Mouse (Mus musculus): ENCODE results near the gene Zfp719.

The Zfp719 gene

DNA sequence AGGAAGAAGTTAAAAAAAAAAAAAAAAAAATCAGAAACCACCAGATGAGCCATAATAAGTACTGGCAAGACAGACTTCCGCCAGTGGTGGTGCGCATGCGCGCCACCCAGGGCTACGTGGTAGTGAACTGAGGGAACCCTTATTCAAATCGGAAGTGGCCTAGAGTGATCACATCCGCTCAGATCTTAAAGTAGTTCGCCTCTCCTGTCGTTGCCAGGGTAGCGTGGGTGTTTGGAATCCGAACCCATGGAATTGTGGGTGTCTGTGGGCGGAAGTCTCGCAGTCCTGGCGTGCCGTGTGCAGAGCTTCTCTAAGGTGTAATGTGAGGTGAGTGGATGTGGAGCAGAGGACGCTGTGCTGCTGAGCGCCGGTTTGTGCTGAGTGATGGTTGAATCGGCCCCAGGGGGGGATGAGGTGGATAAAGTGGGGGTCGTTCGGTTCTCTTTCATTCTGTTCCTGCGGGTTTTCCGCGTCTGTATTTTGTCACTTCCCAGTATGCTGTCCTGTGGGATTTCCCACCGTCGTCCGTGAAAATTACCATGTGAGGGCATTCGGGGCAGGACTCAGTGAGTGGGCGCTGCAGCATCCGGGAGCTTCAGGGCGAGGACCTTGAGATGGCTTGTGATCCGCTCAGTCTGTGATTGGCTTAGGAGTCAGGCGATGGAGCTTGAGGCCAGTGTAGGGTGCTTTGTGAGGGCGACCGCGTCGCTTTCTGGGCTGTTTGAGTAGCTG is at the start of gene Zfp719:
Zfp719 (plus strand) TSS at position 171 of the 732 bp plus-strand sequence.
- DNase-seq = peak; percentile 88

GRCm38 (mm10) chr7:43530216-43530785 is 49.1 kb upstream of the Zfp719 start:
- no peak for DNase-seq

GRCm38 (mm10) chr7:43532936-43533505 is 46.4 kb upstream of the Zfp719 start:
- no peak for DNase-seq

- no peak for DNase-seq
Measured at GRCm38 (mm10) chr7:43538524-43538923, 40.9 kb upstream of the Zfp719 start.

DNA sequence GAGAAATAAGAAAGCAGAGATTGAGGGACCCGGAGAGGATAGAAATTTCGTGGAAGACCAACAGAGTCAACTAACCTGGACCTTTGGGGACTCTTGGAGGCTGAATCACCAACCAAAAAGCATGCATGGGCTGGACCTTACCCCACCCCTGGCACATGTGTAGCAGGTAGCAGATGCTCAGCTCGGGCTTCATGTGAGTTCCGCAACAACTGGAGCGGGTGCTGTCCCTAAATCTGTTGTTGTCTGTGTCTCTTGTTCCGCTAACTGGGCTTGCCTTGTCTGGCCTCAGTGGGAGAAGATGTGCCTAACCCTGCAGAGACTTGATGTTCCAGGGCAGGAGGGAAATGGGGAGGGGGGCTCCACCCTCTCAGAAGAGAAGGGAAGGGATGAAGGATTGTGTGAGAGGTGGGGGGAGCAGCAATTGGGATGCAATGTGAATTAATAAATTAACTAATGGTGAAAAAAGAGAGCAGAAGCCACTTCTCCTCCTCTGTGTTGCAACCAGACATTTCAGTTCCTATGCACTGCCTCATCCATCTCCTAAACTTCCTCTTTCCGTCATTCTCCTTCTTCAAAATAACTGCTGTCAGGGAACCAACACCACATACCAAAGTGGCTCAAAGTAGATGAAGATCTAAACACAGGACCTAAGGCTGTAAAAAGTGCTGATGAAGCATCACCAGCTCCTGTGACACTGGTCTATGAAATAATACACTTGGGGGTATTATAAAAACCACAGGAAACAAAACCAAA is 35.0 kb upstream of the Zfp719 start, which contains the start of gene Cd33:
Cd33 (minus strand) TSS at position 204 of the 753 bp plus-strand sequence.
- no peak for DNase-seq

DNA sequence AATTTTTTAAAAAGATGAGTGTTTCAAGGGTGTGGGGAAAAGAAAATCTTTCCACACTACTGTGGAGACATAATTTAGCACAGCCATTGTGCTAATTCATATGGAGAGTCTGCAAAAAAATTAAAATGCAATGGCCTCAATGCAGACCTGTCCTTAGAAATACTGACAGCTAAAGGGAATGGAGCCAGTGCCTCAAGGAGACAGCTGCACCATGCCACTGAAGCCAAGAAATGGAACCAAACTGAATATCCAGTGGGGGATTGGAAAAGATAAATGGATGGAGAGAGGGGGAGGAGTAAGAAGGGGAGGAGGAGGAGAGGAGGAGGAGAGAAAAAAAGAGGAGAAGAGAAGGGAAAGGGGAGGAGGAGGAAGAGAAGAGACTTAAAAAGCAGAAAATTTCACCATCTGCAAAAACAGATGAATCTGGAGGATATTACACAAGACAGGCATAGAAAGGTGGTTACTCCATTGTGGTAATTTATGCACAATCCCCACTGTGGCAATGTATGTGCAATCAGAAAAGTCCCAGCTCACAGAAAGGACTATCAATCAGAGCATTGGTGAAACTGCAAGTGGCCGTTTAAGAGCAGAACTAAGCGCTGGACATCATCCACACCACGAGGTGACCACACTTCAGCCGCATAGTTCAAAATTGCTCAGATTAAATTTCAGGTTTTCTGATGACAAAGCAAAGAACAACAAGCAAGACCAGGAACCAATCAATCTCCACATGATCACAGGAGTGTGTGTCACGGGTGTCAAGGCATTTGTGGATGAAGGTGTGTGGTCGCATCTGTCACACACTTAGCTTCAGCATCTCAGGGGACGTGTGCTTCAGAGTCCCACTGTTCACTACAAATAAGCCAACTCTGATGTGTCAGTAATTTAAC is 33.5 kb upstream of the Zfp719 start:
- no peak for DNase-seq

DNA sequence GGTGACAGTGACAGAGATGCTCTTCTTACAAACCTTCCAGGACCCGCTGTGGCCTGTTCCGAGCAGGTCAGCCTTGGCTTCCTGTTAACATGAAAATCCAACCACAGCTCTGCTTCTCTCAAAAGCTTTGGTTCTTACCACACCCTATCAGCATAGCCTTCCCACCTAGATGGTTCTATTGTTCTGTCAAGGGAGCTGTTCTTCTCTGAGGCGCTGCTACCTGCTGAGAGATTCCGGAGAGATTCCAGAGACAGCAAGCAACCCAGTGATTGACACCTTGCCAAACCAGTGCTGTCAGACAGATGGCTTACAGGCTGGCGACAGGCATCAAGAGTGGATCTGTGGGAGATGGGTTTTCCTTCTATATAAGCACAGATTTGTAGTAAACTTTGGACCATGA is 31.7 kb upstream of the Zfp719 start:
- no peak for DNase-seq

GRCm38 (mm10) chr7:43548206-43548605 is 31.2 kb upstream of the Zfp719 start:
- no peak for DNase-seq

DNA sequence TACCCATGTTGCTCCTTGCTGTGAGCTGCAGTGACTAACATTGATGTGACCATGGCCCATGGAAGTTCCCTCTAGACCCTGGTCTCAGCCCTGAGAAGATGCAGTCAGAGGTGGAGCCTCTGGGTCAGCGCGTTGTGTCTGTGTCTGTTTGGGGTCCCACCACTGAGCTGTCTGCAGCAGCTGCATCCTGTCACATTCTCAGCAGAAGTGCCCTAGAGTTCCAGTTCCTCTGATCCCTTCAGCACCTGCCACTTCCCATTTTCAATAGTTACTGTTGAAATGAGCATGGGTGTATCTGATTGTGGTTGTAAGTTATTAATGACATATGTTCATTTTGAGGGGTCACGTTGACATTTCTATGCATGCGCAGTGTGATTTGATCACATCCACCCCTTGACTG is 26.3 kb upstream of the Zfp719 start:
- no peak for DNase-seq

GRCm38 (mm10) chr7:43554550-43554949 is 24.9 kb upstream of the Zfp719 start:
- DNase-seq = no peak

GRCm38 (mm10) chr7:43555351-43555750 is 24.1 kb upstream of the Zfp719 start:
- DNase-seq = no peak

- no peak for DNase-seq
Measured at GRCm38 (mm10) chr7:43556901-43557300, 22.5 kb upstream of the Zfp719 start.

GRCm38 (mm10) chr7:43562006-43562633 is 17.3 kb upstream of the Zfp719 start, which contains the start of gene Zfp658:
Gene Zfp658, plus strand, starts transcription at chr7:43562256.
- DNase-seq = peak; percentile 84

DNA sequence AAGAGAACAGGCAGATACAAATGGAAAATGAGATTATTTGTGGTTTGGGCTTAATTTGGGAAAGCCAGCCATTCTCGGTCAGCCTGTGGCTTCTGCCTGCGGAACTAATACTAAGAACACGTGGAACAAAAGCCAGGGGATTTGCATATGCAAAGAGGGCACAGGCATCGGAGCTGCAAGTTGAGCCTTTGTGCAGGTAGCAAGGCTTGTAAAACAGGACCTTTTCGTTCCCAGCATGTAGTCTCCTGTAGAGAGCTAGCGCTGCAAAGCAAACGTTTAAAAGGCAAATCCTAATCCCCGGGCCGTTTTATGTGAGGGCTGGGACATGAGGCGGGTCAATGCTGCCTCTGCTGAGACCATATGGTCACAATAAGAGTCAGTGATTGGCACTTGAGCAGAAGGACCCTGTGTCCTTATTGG is 16.7 kb upstream of the Zfp719 start:
- DNase-seq = no peak

- DNase-seq = no peak
Measured at GRCm38 (mm10) chr7:43563300-43563699, 16.1 kb upstream of the Zfp719 start.

DNA sequence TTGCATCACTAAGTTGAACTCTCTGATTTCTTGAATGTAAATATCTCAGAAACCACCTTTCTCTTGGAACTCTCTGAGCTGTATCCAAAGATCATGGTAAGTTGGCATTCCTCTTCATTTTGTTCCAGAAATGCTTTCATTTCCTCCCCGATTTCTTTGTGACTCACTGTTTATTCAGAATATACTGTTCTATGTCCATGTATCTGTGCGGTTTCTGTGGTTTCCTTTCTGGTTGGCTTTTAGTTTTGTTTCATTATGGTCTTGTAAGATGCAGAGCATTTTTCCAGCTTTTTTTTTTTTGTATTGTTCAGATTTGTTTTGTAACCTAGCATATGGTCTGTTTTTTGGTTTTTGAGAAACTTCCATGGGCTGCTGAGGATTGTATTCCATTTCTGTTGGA is 8.2 kb upstream of the Zfp719 start:
- DNase-seq = no peak

- DNase-seq = no peak
Measured at GRCm38 (mm10) chr7:43580526-43580925, 1.1 kb downstream of the Zfp719 start.

GRCm38 (mm10) chr7:43584790-43585189 is 5.4 kb downstream of the Zfp719 start:
- DNase-seq = no peak

- DNase-seq = no peak
Measured at GRCm38 (mm10) chr7:43601884-43602283, 22.5 kb downstream of the Zfp719 start.

- peak; percentile 72 for DNase-seq
Measured at GRCm38 (mm10) chr7:43606896-43607742, 27.7 kb downstream of the Zfp719 start, which contains the start of gene Zfp819. Gene Zfp819, plus strand, starts transcription at chr7:43607169.
